Mouse (Mus musculus) frontal cortex, postnatal 10 days (tissue): ENCODE measurements at regions not wholly inside any gene's neighbourhood (a gene's known extent, or its start where the extent isn't known, plus 50 kb on each side); places are given as distances from the start of the nearest gene placed in this dataset.
A peak's percentile ranks its signal among the peaks of the same experiment; 100 is the strongest.

Experiments
- DNase-seq, 2 experiments: peaks; one replicate each; pipeline ENCODE4 v3.0.0; 2022; ENCODE audit warnings: low spot score in 2 of 2, mixed read lengths in 1 of 2

GRCm38 (mm10) chr14:76245063-76245396, 134.3 kb downstream of the Nufip1 start:
- DNase-seq, result no peak

GRCm38 (mm10) chr14:76247664-76248063, 137.0 kb downstream of the Nufip1 start:
- DNase-seq, result no peak

- DNase-seq, result no peak
Measured at GRCm38 (mm10) chr14:76253850-76254249, 143.2 kb downstream of the Nufip1 start.

GRCm38 (mm10) chr14:76254565-76255501, 144.1 kb downstream of the Nufip1 start:
- DNase-seq, result peak; percentile 58

- no peak for DNase-seq
Measured at GRCm38 (mm10) chr14:76255971-76256370, 145.3 kb downstream of the Nufip1 start.

GRCm38 (mm10) chr14:76258626-76259025, 147.9 kb downstream of the Nufip1 start:
- DNase-seq, result no peak

- no peak for DNase-seq
Measured at GRCm38 (mm10) chr14:76260628-76261293, 150.1 kb downstream of the Nufip1 start.

GRCm38 (mm10) chr14:76263682-76264081, 151.1 kb upstream of the Tsc22d1 start:
- no peak for DNase-seq

- DNase-seq, result no peak
Measured at GRCm38 (mm10) chr14:76265819-76266218, 148.9 kb upstream of the Tsc22d1 start.

GRCm38 (mm10) chr14:76266249-76266648, 148.5 kb upstream of the Tsc22d1 start:
- DNase-seq, result no peak

GRCm38 (mm10) chr14:76267091-76267490, 147.7 kb upstream of the Tsc22d1 start:
- DNase-seq, result no peak

- DNase-seq, result no peak
Measured at GRCm38 (mm10) chr14:76271190-76271589, 143.6 kb upstream of the Tsc22d1 start.

GRCm38 (mm10) chr14:76272840-76273239, 141.9 kb upstream of the Tsc22d1 start:
- no peak for DNase-seq

GRCm38 (mm10) chr14:76276655-76277054, 138.1 kb upstream of the Tsc22d1 start:
- DNase-seq, result no peak

- no peak for DNase-seq
Measured at GRCm38 (mm10) chr14:76278751-76279450, 135.9 kb upstream of the Tsc22d1 start.

- DNase-seq, result no peak
Measured at GRCm38 (mm10) chr14:76279561-76279960, 135.2 kb upstream of the Tsc22d1 start.

GRCm38 (mm10) chr14:76281867-76282266, 132.9 kb upstream of the Tsc22d1 start:
- no peak for DNase-seq

- no peak for DNase-seq
Measured at GRCm38 (mm10) chr14:76287768-76288167, 127.0 kb upstream of the Tsc22d1 start.

GRCm38 (mm10) chr14:76290401-76291018, 124.3 kb upstream of the Tsc22d1 start:
- DNase-seq, result no peak

GRCm38 (mm10) chr14:76292211-76292610, 122.5 kb upstream of the Tsc22d1 start:
- DNase-seq, result no peak

GRCm38 (mm10) chr14:76295411-76296169, 119.2 kb upstream of the Tsc22d1 start:
- DNase-seq, result no peak
